Mouse (Mus musculus) brain, embryonic 14.5 days (tissue): ENCODE measurements around the gene Tex22. TPM values are rescaled to one million over a fixed set of nuclear protein-coding genes. Genes with fewer than 3 reads are reported as not detected.
A peak's percentile ranks its signal among the peaks of the same experiment; 100 is the strongest.

ENCODE experiments used
- DNase-seq: peaks from one replicate; pipeline ENCODE4 v3.0.0-alpha.2; 2011; ENCODE audit warnings: low read depth
- CTCF ChIP-seq: fragments of 200-500 bp; IDR thresholded peaks from 2 replicates; pipeline ENCODE4 v1.5.1; 2012; ENCODE audit warnings: inconsistent platforms, mild to moderate bottlenecking, moderate library complexity, borderline replicate concordance; ENCODE audit not compliant: insufficient read depth, insufficient read length; ENCODE audit errors: extremely low read depth
- POLR2A ChIP-seq: fragments of 200-500 bp; IDR thresholded peaks from 2 replicates; pipeline ENCODE4 v1.6.1; 2012; ENCODE audit warnings: mild to moderate bottlenecking, inconsistent platforms, borderline replicate concordance; ENCODE audit not compliant: poor library complexity, insufficient read depth, insufficient read length, severe bottlenecking; ENCODE audit errors: extremely low read depth
- polyA plus RNA-seq: library from polyadenylated mRNA; depleted of rRNA; stranded (reverse); fragments of >200 nt; gene quantifications from 2 replicates; pipeline ENCODE4 v1.2.3, GENCODE M21; 2012; rRNA removed

The Tex22 gene
- 0.14 and 0.34 TPM in 2 replicates for polyA plus RNA-seq

GRCm38 (mm10) chr12:113074329-113075062 lies at the start of gene Tex22:
Tex22 (plus strand) TSS chr12:113074502.
- DNase-seq, result peak; percentile 96
- 0 out of 2 replicates have a peak, but pooled peaks have one; percentile 0 for TF ChIP-seq CTCF
- TF ChIP-seq POLR2A, result peak; percentile 37; the same call in 1 of the 2 replicates

- DNase-seq, result no peak
- no peak for TF ChIP-seq CTCF
- TF ChIP-seq POLR2A, result no peak
Measured at GRCm38 (mm10) chr12:113026557-113026956, 47.7 kb upstream of the Tex22 start.

GRCm38 (mm10) chr12:113027495-113027894 lies 46.8 kb upstream of the Tex22 start:
- no peak for DNase-seq
- TF ChIP-seq POLR2A (no peak), CTCF (no peak)

- peak; percentile 54 for DNase-seq
- TF ChIP-seq POLR2A (no peak), CTCF (no peak)
Measured at GRCm38 (mm10) chr12:113028067-113028466, 46.2 kb upstream of the Tex22 start.

- peak; percentile 11 for DNase-seq
- TF ChIP-seq POLR2A (no peak), CTCF (no peak)
Measured at GRCm38 (mm10) chr12:113028898-113029297, 45.4 kb upstream of the Tex22 start.

GRCm38 (mm10) chr12:113030046-113030445 lies 44.3 kb upstream of the Tex22 start:
- DNase-seq, result no peak
- TF ChIP-seq POLR2A (no peak), CTCF (no peak)

- no peak for DNase-seq
- no peak for TF ChIP-seq CTCF
- no peak for TF ChIP-seq POLR2A
Measured at GRCm38 (mm10) chr12:113030993-113031392, 43.3 kb upstream of the Tex22 start.

GRCm38 (mm10) chr12:113031441-113031840 lies 42.9 kb upstream of the Tex22 start:
- DNase-seq, result no peak
- no peak for TF ChIP-seq POLR2A
- no peak for TF ChIP-seq CTCF

- peak; percentile 80 for DNase-seq
- TF ChIP-seq CTCF (peak; percentile 11; the same call in 1 of the 2 replicates), POLR2A (no peak)
Measured at GRCm38 (mm10) chr12:113032296-113033250, 41.7 kb upstream of the Tex22 start.

GRCm38 (mm10) chr12:113035093-113035492 lies 39.2 kb upstream of the Tex22 start:
- no peak for DNase-seq
- TF ChIP-seq POLR2A (no peak), CTCF (no peak)

GRCm38 (mm10) chr12:113036996-113037395 lies 37.3 kb upstream of the Tex22 start:
- no peak for DNase-seq
- TF ChIP-seq POLR2A, result no peak
- no peak for TF ChIP-seq CTCF
